Mouse (Mus musculus): ENCODE measurements around the gene Ddit4.

DNA sequence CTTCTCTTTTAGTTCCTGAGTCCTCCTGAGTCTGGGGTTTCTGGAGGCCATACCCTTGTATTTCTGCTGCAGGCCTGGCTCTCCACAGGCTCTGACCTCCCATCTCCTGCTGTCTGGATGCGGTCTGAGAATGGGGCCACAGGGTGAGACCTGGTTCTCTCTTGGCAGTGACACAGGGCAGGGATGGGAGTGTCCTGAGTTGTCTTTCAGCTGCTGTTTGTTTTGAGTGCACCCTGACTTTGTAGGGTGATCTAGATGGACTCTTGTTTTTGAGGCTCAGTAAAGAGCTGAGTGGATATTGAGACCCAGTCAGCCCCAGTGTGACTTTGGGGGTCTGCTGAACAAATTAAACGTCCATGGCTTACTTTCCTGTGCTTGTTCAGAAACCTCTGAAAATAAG lies 26.8 kb upstream of the Ddit4 start:
- TF ChIP-seq CTCF (IDR thresholded peaks at IDR 0.05; ENCODE audit: control insufficient read depth, insufficient read depth, insufficient read length) (no peak), MYOD1 (IDR thresholded peaks at IDR 0.05; ENCODE audit: control insufficient read depth, insufficient read length, low read depth) (no peak), USF1 (IDR thresholded peaks at IDR 0.05; ENCODE audit: low read depth) (no peak)

All from C2C12 (cell line).